Mouse (Mus musculus) testis, postnatal 14 days (tissue): Measurements from ENCODE around the gene Tmem132a.

ENCODE experiments used
- DNase-seq: peaks from one replicate; pipeline ENCODE4 v3.0.0; 2021; ENCODE audit warnings: low spot score

Gene Tmem132a

DNA sequence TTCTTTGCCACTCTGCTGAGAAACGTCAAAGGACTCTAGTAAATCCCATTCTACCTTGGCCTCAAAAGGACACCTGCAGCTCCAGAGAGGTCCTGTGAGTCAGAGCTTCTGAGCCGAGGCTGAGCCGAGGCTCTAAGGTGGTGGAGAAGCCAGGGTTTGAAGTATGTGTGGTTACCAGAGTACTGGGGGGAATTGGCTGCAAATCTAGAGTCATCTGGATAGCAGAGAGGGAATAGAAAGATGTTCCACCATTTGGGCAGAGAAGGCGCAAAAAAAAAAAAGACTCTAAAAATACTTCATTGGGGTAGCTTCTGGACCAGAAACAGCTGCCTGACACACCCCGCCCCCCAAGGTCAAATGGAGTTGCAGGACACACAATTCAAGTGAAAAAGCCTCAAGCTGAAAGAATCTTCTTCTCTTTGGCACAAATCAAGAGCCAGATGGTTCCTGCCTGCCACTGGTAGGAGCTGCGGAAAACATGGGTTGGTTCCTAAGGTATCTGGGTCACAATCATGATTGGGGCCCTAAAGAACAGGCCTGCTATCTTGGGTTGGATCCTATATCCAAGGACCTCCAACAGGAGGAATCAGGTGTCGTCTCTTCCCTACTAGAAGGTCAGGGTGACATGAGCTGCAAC lies 8.6 kb upstream of the Tmem132a start:
- DNase-seq = no peak

DNA sequence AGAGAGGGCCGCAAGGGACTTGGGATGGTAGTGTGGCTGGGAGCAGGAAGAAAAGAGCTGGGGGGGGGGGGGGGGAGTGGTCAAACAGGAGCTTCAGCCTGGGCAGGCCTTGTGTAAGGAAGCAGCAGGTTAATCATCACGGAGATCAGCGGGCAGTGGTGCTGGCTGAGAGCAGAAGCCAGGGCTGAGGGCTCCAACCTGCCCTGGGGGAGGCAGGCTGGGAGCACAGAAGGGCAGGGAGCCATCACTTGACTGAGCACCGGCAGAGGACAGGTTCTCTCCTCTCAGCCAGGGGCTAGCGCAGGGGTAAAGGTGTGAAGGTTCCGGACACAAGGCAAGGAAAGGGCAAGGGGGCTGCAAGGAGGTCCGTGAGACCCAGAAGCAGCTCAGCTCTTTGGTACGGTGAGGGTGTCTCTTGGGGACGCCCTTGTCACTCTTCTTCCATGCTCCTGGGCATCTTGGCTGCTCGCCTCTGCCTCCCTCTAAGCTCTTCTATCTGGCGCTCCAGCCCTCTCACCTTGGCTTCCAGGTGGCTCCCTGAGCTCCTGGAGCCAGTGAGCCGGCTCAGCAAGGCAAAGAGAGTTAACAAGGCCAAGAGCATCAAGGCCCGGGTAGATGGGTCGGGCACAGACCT lies 1.7 kb upstream of the Tmem132a start:
- no peak for DNase-seq

DNA sequence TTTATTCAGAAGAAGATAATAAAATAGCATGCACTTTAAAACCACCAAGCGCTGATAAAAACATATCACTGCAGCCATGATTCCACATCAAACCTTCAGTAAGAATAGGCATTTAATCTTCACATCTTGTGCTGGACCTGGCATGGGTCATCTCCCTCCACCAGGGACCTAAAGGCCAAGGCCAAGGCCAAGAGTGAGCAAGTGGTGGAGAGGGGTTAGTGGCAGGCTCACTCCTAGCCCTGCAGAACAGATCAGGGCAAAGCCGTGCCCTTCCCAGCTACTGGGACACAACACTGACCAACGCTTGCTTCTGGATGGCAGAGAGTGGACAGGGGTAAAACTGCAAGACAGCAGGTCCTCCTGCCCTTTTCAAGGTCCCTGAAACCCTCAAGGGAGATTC lies 936 bp upstream of the Tmem132a start:
- no peak for DNase-seq

DNA sequence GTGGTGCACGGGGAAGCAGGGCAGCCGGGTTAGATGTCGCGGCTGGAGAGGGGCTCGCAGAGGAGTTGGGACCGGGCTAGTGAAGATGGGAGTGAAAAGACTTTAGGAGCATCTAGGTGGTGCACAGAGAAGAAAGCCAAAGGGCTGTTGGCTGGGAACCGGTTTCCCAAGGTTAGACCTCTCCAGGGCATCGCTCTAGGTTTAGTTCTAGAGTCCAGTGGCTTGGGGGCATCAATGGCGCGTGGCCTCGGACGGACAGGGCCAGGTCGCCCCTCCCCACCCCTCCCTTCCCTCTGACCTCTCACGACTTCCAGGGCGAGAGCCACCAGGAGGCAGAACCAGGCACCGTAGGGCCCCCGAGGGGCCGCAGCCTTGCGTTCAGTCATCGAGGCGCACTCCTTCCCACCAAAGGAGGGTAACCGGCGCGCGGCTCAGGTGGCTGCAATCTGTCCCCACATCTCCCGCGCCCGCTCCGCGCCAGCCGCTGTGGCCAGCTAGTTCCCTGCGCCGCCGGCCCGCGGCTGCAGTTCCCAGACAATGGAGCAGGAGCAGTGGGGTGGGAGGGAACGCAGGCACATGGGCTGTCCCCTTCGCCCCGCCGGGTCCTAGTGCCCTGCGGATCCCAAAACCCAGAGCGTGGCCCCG lies 377 bp downstream of the Tmem132a start:
- peak; percentile 74 for DNase-seq

DNA sequence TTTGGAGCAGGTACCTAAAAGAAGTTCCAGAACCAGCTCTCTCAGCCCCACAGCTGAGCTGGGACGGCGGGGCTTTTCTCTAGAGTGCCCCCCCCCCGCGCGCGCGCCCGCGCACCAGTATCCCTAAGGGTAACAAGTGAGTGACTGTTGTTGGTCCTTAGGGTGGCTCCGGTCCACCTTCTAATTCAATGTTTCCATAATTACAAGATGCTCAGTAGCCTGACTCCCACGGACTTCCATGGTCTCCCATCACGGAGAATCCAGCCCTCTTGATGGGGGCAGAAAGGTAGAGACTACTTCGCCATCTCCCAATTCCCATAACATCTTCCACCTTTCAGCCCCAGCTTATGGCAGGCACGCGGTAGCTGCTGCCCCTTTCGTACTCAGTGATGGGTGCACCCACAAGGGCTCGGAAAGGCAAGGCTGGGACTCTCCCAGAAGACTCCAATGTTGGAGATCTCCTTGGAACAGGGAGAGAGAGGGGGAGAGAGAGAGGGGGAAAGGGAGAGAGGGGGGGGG lies 1.1 kb downstream of the Tmem132a start:
- DNase-seq = no peak

DNA sequence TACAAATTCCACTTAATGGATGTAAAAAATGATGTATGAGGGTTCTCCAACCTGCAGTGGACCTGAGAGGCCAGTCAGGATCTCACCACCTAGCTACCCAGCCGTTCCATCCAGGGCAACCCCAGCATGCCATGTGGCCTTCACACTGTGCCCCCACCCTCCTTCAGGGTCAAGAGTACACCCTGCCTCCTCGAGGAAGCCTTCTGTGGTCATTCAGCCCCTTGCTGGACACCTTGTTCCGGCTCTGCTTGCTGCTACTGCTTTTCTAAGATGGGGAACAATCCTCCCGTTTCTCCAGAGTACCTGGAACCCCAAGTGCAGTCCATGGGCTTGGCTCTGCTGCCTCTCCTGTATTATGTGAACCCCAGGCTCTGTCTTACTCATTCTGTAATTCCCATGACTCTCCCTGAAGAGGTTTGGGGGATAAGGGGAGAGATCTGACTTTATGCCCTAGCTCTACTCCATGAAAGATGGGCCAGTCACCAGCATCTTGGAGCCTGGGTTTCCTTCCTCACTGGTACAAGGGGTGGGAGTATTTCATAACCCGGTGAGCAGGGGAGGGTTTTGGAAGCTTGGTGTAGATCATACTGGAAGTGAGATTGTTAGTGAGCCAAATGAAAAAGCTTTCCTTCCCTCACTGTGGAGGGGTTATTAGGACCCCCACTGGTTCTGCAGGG lies 1.7 kb downstream of the Tmem132a start:
- no peak for DNase-seq

DNA sequence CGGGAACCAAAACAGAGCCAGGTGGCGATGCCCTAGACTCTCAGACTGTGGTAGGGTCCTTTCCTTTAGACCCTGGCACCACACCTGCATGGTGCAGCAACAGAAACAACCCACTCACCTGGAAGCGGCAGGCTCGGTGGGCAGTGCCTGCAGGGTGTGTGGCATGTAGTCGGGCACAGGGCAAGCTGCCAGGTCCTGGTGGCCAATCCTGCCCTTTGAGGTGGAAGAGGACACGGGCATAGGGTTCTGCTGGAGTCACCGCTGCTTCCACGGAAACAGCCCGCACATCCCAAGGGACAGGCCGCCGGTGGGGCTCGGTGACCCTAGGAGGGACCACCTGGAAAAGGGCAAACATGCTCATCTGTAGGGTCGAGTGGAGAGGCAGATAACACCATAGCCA lies 3.4 kb downstream of the Tmem132a start:
- DNase-seq = no peak

DNA sequence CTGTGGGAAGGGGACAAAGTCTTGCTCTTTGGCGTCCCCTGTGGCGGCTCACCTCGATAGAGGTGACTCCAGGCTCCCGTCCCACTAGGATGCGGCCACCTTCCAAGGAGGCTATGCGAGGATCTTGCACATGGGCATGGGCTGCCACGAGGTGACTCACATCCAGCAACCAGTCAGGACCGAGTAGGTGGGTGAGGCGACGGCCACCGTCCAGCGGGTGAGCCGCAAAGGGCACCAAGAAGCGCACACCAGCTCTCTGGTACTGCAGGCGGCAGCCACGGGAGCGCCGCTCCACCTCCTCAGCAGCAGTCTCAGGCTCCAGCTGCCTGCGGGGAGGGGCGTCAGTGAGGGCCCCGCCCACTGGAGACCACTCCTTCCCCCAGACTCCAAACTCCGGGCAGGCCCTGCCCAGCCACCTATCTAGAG lies 9.7 kb downstream of the Tmem132a start:
- DNase-seq = no peak

DNA sequence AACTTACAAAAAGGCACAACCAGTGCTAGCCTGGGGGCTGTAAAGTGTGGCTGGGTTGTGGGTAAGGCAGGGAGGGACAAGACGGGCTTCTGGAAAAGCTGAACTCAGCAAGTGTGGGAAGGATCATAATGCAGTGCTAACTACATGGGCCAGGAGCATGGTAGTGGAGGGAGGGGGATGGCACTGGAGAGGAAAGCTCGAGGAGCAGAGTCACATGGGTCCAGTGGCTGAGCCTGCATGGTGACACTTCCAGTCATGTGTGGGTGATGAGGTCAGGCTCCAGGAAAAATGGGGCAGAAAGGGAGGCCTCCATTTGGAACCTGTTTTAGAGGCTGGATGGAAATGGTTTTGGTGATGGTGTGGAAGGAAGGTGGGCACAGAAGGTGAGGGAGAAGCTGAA lies 13.2 kb downstream of the Tmem132a start:
- DNase-seq = no peak

DNA sequence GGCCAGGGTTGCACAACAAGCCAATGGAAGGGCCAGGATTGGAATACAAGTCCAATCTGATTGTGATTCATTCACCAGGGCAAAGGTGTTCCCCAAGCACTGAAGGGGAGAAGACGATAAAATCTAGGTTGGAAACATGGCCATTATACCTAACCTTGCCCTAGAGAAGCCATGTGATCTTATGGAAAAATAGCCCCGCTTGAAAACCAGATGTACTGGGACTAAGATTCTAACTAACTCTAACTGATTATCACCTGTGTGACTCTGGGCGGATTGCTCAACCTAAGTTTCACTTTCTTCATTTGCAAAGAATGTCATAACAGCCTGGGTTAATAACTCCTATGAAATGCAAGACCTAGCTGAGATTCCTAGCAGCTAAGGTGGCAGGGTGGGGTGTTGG lies 14.3 kb downstream of the Tmem132a start:
- DNase-seq = no peak

DNA sequence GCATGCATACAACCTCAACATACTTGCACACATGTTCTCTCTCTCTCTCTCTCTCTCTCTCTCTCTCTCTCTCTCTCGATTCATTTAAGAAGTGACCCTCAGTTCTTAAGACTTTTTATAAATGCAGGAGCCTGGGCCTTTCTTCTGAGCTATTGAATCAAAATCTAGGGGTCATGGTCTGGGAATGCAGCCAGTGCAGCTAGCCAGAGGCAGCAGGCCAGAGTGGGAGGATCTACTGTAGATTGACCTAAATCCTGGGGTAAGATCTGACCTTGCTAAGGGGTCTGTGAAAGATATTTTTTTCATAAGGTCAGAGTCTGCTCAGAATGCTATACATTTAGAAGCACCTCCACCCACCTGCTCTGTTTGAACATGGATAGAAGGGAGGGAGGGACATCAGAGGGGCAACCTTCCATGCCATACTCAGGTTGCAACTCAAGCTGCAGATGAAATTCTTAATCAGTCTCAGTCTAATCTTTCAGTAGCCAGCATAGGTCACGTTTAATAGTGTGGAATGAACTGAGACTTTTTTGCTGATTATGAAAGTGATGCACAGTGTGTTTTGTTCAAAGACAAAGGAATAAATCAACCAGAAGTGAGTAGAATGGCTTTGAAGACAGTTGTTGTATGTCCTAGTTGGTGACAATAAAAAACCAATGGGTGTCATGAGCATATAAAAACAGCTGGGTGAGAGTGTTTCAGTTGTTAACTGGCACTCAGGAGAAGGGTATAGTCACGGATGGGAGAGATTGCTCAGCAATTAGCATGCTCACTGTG lies 22.2 kb downstream of the Tmem132a start:
- DNase-seq = no peak

DNA sequence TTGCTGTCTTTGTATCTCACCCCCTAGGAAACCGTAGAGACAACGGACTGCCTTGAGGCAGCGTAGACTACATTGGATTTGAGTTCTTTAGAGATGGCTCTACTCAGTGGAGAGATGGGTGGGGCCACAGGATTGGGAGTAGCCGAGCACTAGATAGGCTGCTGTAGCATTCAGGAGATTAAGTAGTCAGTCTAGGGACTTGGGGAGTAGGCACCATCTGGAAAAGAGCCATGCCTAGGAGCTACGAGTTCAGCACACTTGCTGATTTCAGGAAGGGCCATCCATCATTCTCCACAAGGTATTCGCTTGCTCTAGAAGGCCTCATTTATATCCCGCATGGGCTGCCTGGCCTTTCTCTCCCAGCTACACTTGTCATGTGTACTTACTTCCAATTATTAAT lies 23.6 kb downstream of the Tmem132a start:
- no peak for DNase-seq

DNA sequence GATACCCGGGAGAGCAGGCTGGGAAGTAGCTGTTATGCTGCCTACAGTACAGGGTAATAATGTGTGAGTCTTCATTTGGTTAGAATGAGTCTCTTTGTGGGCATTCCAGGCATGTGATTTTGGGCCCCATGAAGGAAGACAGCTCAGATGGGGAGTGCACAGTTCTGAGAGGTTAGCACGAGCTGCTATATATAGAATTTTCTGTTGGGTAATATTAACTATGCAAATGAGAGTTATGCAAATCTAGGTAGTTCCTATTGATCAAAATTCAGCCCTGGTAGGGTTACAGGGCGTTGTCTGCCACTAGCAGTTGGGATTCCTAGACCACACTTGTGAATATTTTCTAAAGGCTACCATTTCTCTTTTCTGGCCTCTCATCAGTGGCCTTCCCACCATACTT lies 24.3 kb downstream of the Tmem132a start:
- DNase-seq = no peak

DNA sequence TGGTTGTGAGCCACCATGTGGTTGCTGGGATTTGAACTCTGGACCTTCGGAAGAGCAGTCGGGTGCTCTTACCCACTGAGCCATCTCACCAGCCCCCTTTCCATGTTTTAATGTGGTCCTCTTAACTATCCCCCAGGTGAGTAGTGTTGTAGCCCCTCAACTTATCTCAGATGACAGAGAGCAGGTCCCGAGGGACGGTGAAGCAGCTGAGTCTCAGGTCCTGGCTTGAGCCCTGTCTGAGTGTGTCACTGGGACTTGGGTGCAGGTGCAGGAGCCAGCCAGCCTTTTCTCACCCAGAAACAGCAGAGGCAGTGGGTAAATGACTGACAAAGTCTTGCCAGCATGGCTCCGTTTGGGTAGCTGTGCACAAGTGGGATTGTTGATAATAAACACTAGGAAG lies 25.5 kb downstream of the Tmem132a start:
- no peak for DNase-seq

DNA sequence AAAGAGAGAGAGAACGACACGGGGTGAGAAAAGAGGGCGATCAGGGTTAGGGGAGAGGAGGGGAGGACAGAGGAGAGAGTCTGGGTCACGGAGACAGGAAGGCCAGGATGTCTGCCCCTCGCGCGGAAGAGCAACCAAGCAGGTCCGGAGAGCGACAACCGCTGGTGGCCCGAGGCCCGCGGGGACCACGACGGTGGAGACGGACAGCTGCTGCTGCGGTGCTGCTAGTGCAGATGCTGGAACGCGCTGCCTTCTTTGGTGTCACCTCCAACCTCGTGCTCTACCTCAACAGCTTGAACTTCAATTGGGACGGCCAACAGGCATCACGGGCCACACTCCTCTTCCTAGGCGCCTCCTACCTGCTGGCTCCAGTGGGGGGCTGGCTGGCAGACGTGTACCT lies 26.8 kb downstream of the Tmem132a start:
- no peak for DNase-seq

DNA sequence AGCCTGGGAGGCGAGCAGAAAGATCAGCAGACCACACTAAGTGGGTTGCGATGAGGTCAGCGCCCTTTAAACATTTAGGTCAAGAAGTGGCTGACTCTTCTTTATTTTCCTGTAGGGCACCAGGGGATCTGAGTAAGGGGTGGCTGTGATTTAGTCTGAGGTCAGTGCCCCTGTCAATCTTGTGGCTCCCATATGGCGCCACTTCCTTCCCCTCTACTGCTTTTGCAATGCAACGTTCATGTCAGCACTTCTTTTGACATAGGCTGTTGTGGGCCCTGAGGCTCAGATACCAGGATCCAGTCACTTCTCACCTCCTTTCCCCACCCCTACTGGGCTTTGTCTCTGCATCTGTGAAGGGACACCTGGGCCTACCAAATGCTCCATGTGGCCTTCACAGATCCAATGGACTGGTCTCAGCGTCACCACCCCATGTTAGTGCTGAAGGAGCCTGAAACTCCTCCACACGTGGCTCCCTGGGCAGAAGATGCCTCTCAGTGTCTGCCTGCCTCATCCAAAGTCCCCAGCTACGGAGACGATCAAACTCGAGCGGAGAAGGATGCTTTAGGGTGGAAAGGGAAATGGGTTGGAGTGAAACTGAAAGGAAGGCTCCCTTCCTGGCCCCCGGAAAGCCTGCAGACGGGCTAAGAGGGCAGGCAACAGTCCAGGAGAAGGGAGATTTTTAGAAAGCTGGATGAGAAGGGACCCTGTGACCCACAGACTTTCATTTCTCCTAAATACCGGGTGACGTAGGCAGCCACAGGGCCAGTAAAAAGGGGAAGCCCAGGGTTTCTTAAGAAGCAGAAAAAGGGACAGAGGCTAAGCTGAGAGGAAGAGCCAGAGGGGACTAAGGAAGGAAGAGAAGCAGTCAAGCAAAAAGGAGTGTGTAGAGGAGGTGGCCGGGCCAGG lies 27.8 kb downstream of the Tmem132a start:
- DNase-seq = no peak

DNA sequence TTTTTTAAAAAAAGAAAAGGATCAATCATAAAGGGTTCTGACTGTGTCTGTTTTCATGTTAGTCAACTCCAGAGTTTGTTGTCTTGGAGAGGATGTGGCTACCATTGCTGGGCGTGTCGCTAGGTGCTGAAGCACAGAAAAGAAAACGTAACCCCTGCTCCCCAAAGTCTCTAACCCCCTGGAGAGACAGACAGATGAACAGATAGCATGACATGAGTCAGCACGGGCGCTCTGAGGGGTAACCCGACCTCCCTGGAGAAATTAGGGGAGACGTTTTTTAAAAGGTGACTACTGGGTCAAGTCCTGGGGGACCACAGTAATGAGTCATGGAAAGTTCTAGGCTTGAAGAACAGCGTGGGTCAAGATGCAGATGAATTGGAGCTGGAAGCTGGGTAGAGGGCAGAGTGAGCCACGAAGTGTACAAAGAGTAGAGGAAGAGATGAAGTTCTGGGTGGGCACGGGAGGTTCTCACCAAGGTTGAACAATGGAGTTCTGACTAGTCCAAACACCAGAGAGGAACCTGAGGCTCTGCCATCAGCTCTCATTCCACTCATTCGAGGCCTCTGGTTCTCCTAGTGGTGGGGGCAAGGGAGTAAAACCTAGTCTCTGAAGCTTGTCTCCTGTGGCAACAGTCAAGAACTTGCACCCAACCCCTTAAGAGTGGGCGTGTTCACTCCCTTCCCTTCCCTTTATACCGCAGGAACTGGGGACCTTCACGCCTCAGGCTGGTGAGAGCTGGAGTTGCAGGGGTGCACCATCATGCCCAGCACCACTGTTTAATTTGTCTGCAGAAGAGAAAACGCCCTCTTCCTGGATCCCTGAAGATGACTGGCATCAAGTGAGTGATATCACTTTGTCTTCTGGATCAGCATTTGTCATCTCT lies 30.5 kb downstream of the Tmem132a start, which contains the start of gene Slc15a3:
Slc15a3 (plus strand) TSS at position 718 of the 883 bp plus-strand sequence.
- no peak for DNase-seq

DNA sequence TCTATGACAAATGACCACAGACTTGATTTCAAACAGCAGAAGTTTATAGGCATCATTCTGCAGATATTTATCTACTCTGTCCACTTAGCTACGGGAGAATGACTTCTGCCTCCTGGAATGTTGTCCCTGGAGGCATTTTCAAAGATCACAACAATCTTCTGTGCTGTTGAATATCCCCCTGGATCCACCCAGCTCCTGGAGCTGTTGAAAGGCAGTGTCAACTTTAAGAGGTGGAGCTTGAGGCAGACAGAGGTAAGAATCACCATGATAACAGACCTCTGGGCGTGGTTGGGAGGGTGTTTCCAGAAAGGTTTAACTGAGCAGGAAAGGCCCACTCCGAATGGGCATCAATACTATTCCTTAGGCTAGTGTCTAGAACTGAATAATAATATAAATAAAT lies 34.1 kb downstream of the Tmem132a start:
- no peak for DNase-seq

DNA sequence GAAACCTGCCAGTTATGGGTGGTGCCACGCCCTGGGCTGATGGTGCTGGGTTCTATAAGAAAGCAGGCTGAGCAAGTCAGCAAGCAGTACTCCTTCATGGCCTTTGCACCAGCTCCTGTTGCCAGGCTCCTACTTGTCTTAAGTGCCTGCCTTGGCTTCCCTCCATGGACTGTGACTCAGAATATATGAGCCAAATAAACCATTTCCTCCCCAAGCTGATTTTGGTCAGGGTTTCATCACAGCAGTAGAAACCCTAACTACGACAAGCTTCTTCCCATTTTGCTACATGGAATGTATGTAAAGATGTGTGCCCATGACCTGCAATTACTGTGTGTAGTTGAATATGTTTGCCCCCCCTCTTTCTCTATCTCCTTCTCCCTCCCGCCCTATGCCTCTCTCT lies 36.1 kb downstream of the Tmem132a start:
- DNase-seq = no peak

DNA sequence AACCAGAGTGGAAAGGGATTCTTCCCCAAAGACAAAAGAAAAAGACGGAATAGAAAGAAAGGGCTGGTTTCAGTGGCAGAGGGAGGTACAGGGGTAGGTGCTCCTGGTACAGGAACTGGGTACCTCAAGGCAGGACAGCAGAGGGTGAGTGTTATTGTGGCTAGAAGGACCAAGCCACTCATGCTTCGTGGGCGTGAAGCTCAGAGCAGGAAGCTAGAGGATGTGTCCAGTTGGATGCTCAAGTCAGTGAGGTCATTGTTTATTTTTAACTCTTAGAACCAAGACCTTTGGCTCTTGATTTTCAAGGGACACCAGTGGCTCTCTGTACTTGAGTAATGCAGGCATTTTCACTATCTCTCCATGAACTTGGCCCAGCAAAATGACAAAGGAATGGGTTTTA lies 37.7 kb downstream of the Tmem132a start:
- DNase-seq = no peak
